10 mouse cellular contexts compared by ENCODE assay signal in genomic region chr6:60985919-60986318, GRCm38 (mm10).
DNase-seq lines count a peak whose midpoint lies in the region; ATAC-seq and TF ChIP-seq lines count a peak whose summit lies in the region.
"Had no signal": no experiment of that assay in that cellular context is flagged by ENCODE, and none has a peak within 500 bp of the region (broad histone marks: within the 10 kb centered on the region; RNA-seq: fewer than 3 reads in every experiment).

No protein-coding gene starts in this region.

- no peaks in the 10 kb centered on the region for H3K27me3 ChIP-seq in hindbrain, embryonic 11.5 days (ENCODE audit: control insufficient read depth, insufficient read depth, low read length)
- no peaks in the 10 kb centered on the region for H3K27me3 ChIP-seq in hindbrain, embryonic 10.5 days (ENCODE audit: insufficient read depth, poor library complexity, severe bottlenecking)
- H3K27me3 ChIP-seq in midbrain, postnatal 0 days (ENCODE audit: insufficient read depth, low read length): no peaks in the 10 kb centered on the region
- no peaks in the 10 kb centered on the region for H3K27me3 ChIP-seq in midbrain, embryonic 11.5 days (ENCODE audit: control insufficient read depth, insufficient read depth, low read length)
- H3K27me3 ChIP-seq: liver, embryonic 15.5 days had no signal

- no peak overlapping the region for H3K27ac ChIP-seq in hindbrain, embryonic 11.5 days (ENCODE audit: low read depth, low read length)
- H3K27ac ChIP-seq in hindbrain, embryonic 10.5 days: no peak overlapping the region
- no peak overlapping the region for H3K27ac ChIP-seq in midbrain, postnatal 0 days (ENCODE audit: low read depth, low read length)
- H3K27ac ChIP-seq in midbrain, embryonic 11.5 days (ENCODE audit: low read depth, low read length): no peak overlapping the region
- H3K27ac ChIP-seq: liver, embryonic 15.5 days had no signal

- H3K36me3 ChIP-seq in hindbrain, embryonic 11.5 days (ENCODE audit: control insufficient read depth, insufficient read depth, low read length): no peaks in the 10 kb centered on the region
- H3K36me3 ChIP-seq in hindbrain, embryonic 10.5 days: no peaks in the 10 kb centered on the region
- no peaks in the 10 kb centered on the region for H3K36me3 ChIP-seq in midbrain, postnatal 0 days (ENCODE audit: insufficient read depth, low read length)
- H3K36me3 ChIP-seq in midbrain, embryonic 11.5 days (ENCODE audit: control insufficient read depth, insufficient read depth, low read length): no peaks in the 10 kb centered on the region
- H3K36me3 ChIP-seq: liver, embryonic 15.5 days had no signal

- no peak overlapping the region for H3K4me3 ChIP-seq in hindbrain, embryonic 11.5 days (ENCODE audit: low read depth, low read length)
- H3K4me3 ChIP-seq in hindbrain, embryonic 10.5 days: no peak overlapping the region
- no peak overlapping the region for H3K4me3 ChIP-seq in midbrain, postnatal 0 days (ENCODE audit: low read depth, low read length)
- H3K4me3 ChIP-seq in midbrain, embryonic 11.5 days (ENCODE audit: low read depth, low read length): no peak overlapping the region
- H3K4me3 ChIP-seq: liver, embryonic 15.5 days had no signal

- intact Hi-C loops in heart, postnatal 14 days (cut with DNase I): loop anchor here (2.0 kb wide), 1 partner anchor 315 kb away; no protein-coding TSS in a partner anchor

- H3K9ac ChIP-seq in hindbrain, embryonic 11.5 days (ENCODE audit: low read depth, low read length): no peak overlapping the region
- no peak overlapping the region for H3K9ac ChIP-seq in midbrain, postnatal 0 days (replicated peaks; ENCODE audit: low read length, poor library complexity, severe bottlenecking)
- H3K9ac ChIP-seq in midbrain, embryonic 11.5 days (ENCODE audit: low read length): no peak overlapping the region
- H3K9ac ChIP-seq: liver, embryonic 15.5 days had no signal

- WGBS in hindbrain, embryonic 11.5 days: 50% methylated on average over 2 of the region's 2 CpGs
- WGBS in hindbrain, embryonic 10.5 days: 45% methylated on average over 2 of the region's 2 CpGs
- 38% methylated on average over 2 of the region's 2 CpGs for WGBS in midbrain, postnatal 0 days
- 40% methylated on average over 2 of the region's 2 CpGs for WGBS in midbrain, embryonic 11.5 days

- no peaks in the 10 kb centered on the region for H3K4me1 ChIP-seq in hindbrain, embryonic 11.5 days (replicated peaks; ENCODE audit: control insufficient read depth, insufficient read depth, low read length)
- no peaks in the 10 kb centered on the region for H3K4me1 ChIP-seq in hindbrain, embryonic 10.5 days (replicated peaks)
- no peaks in the 10 kb centered on the region for H3K4me1 ChIP-seq in midbrain, postnatal 0 days (ENCODE audit: insufficient read depth, low read length)
- no peaks in the 10 kb centered on the region for H3K4me1 ChIP-seq in midbrain, embryonic 11.5 days (ENCODE audit: control insufficient read depth, insufficient read depth, low read length)
- H3K4me1 ChIP-seq: liver, embryonic 15.5 days had no signal

- H3K4me2 ChIP-seq in hindbrain, embryonic 11.5 days (replicated peaks; ENCODE audit: low read depth, low read length): no peak overlapping the region
- H3K4me2 ChIP-seq in midbrain, postnatal 0 days (ENCODE audit: low read depth, low read length, poor library complexity, severe bottlenecking): no peak overlapping the region
- no peak overlapping the region for H3K4me2 ChIP-seq in midbrain, embryonic 11.5 days
- H3K4me2 ChIP-seq: liver, embryonic 15.5 days had no signal

- no peak for ATAC-seq in hindbrain, embryonic 11.5 days (ENCODE audit: low FRiP score)
- ATAC-seq in midbrain, postnatal 0 days (ENCODE audit: low FRiP score): no peak
- ATAC-seq in midbrain, embryonic 11.5 days (ENCODE audit: low FRiP score): no peak

- DNase-seq in hindbrain, embryonic 11.5 days (ENCODE audit: low spot score): peak; percentile 23
- no peak for DNase-seq in hindbrain, embryonic 10.5 days (ENCODE audit: low spot score)
- peak; percentile 64 for DNase-seq in midbrain, postnatal 0 days (ENCODE audit: low spot score)
- no peak for DNase-seq in midbrain, embryonic 11.5 days (ENCODE audit: low spot score, missing footprints)
- DNase-seq in c-Kit-positive CD71-positive TER-119-positive erythroid progenitor cells, embryonic 14.5 days (ENCODE audit: low spot score): peak; percentile 10
- DNase-seq in telencephalon, adult 2 months (ENCODE audit: low read depth, low spot score): peak; percentile 28
- DNase-seq in right cerebral cortex, postnatal 4 days: no peak
- no peak for DNase-seq in heart, postnatal 14 days
- DNase-seq: cerebellum, adult 8-10 months had no signal

- TF ChIP-seq CTCF in midbrain, postnatal 0 days (IDR thresholded peaks at IDR 0.05): peak; percentile 80

- H3K9me3 ChIP-seq in hindbrain, embryonic 11.5 days (ENCODE audit: control insufficient read depth, low read length): no peaks in the 10 kb centered on the region
- no peaks in the 10 kb centered on the region for H3K9me3 ChIP-seq in hindbrain, embryonic 10.5 days
- no peaks in the 10 kb centered on the region for H3K9me3 ChIP-seq in midbrain, postnatal 0 days (ENCODE audit: low read length)
- no peaks in the 10 kb centered on the region for H3K9me3 ChIP-seq in midbrain, embryonic 11.5 days (ENCODE audit: control insufficient read depth, low read length)
- H3K9me3 ChIP-seq: liver, embryonic 15.5 days had no signal

Comparison
In these comparisons a context has a peak if more than half of its experiments do, and no peak if none do; other contexts are left out.
1. DNase-seq: peak in hindbrain, embryonic 11.5 days (single experiment), midbrain, postnatal 0 days (single experiment), c-Kit-positive CD71-positive TER-119-positive erythroid progenitor cells, embryonic 14.5 days (single experiment) and telencephalon, adult 2 months (single experiment); none in hindbrain, embryonic 10.5 days (single experiment), midbrain, embryonic 11.5 days (single experiment), right cerebral cortex, postnatal 4 days (single experiment) and heart, postnatal 14 days (0 of 2).